Mouse (Mus musculus) gastrocnemius, adult 8-10 months (tissue): ENCODE measurements around the gene Ppp1r17. TPM values are rescaled to one million over a fixed set of nuclear protein-coding genes. Genes with fewer than 3 reads are reported as not detected.

Experiments
- total RNA-seq, 4 experiments: library from RNA; stranded (reverse); gene quantifications; 2 replicates each; pipeline ENCODE4 v1.2.4; 2022

The Ppp1r17 gene
- total RNA-seq, 4 experiments from 2014 or later, result not detected

Other genes starting within 250 kb of the Ppp1r17 start
- not detected for gene Itprid1, start 180.6 kb upstream of the Ppp1r17 start, total RNA-seq